Mouse (Mus musculus): ENCODE measurements around the gene Spag6l.
"Not testable (repeated sequence)": the region's sequence is repeated elsewhere in the genome, so short reads cannot be mapped to it uniquely, and the experiment has no call there.

Gene Spag6l

GRCm38 (mm10) chr16:16828757-16829615 is at the start of gene Spag6l:
Gene Spag6l (minus strand): TSS chr16:16829456.
- peak; percentile 77 for DNase-seq (ENCODE audit: low read depth)

DNA sequence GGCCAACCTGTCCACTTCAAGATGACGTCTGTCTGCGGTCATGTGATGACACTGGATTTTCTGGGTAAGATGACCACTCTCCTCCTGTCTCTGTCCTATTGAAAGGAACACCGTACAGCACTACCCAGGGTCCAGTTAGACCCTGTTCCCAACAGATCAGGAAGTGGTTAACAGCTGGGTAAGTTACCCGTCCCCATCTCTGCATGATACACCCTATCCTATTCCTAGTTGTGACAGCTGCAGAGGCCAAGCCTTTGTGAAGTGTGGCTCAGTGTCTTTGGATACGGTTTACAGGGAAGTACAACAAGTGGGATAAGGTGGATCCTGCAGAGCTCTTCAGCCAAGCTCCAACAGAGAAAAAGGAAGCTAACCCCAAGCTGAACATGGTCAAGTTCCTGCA is 49.8 kb upstream of the Spag6l start:
- no peak for DNase-seq (ENCODE audit: low read depth)

GRCm38 (mm10) chr16:16870617-16871331 is 41.5 kb upstream of the Spag6l start, which contains the start of the genes Top3b and Vpreb1:
Gene Top3b (plus strand): TSS chr16:16870736.
Gene Vpreb1 (minus strand): TSS chr16:16870843.
- peak; percentile 91 for DNase-seq (ENCODE audit: low read depth)

- no peak for DNase-seq (ENCODE audit: low read depth)
Measured at GRCm38 (mm10) chr16:16870241-16870616, 41.0 kb upstream of the Spag6l start.

- no peak for DNase-seq (ENCODE audit: low read depth)
Measured at GRCm38 (mm10) chr16:16865696-16866561, 36.7 kb upstream of the Spag6l start.

- peak; percentile 32 for DNase-seq (ENCODE audit: low read depth)
Measured at GRCm38 (mm10) chr16:16865217-16865616, 36.0 kb upstream of the Spag6l start.

DNA sequence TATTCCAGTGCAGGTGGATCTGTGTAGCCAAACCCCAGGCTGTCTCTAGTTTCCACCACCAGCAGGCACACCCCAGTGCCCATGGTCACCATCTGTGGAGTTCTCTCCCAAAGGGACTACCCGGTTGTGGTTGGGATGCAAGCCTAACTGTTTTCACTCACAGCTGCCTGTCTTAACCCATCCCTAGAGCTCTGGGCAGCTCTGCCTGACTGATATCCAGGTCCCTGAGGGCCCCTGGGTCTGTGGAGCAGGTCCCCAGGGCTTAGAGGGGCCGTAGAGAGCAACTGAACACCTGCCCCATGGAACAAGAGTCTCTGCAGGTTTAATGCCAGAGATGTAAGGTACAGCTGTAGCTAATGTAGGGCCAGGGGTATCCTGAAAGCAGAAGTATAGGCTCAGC is 34.7 kb upstream of the Spag6l start, which contains the start of gene Igll1:
Gene Igll1 (minus strand): TSS at position 8 of the 400 bp plus-strand sequence.
- no peak for DNase-seq (ENCODE audit: low read depth)

- DNase-seq (ENCODE audit: low read depth) = no peak
Measured at GRCm38 (mm10) chr16:16862288-16862687, 33.0 kb upstream of the Spag6l start.

DNA sequence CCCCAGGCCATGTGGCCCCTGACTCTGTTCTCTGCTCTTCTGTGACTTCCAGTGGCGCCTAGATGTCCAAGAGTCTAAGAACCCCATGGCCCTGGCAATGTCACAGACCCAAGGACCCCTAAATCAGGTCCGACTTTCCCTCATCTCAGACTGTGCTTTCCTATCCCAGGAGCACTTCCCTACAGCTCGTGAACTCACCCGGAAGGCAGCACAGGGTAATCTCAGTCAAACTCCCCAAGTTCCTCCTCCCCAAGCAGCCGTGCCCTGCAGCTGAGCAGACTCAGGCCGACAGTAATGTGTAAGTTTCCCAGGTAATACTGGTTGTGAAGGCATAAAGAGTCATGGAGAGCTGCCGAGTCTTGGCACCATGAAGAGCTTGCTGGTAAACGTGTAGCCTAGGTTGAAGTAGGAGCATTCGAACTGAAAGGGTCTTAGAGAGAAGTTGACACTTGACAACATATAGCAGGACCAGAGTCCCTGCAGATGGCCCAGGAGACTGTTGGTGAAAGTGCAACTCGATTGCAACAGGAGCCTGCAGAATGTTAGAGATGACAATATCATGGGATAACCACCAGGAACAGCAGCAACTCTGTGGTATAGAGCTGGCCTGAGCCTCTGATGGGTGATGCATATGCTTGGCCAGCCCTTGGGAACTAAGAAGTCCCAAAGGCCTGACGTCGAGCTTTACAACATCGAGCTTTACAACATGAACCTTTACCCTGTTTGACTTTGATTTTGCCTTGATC is 27.6 kb upstream of the Spag6l start:
- DNase-seq (ENCODE audit: low read depth) = no peak

DNA sequence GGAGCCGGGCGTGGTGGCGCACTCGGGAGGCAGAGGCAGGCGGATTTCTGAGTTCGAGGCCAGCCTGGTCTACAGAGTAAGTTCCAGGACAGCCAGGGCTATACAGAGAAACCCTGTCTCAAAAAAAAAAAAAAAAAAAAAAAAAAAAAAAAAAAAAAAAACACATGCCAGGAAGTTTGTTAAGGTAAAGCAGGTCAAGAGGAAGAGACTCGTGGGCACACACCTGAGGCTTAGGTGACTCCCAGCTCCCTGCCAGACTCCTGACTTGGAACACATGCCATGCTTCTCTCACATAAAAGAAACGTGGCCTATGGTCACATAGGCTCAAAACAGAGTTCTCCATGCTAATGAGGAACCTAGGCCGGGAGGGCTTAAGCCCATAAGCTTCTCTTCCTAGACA is 26.8 kb upstream of the Spag6l start:
- not testable (repeated sequence) for DNase-seq (ENCODE audit: low read depth)

DNA sequence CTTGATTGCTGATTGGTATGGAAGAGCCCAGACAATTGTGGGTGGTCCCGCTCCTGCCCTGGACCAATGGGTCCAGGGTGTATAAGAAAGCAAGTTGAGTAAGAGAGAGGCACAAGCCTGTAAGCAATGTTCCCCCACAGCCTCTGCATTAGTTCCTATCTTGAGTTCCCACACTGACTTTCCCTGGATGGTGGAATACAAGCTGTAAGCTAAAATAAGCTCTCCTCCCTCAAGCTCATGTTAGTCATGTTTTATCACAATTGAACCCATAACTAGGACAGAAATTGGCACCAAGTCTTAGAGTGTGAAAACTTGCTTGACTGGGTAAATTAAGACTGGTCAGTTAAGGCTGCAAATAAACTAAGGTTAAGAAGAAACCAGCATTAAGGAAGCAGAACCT is 26.3 kb upstream of the Spag6l start:
- no peak for DNase-seq (ENCODE audit: low read depth)

DNA sequence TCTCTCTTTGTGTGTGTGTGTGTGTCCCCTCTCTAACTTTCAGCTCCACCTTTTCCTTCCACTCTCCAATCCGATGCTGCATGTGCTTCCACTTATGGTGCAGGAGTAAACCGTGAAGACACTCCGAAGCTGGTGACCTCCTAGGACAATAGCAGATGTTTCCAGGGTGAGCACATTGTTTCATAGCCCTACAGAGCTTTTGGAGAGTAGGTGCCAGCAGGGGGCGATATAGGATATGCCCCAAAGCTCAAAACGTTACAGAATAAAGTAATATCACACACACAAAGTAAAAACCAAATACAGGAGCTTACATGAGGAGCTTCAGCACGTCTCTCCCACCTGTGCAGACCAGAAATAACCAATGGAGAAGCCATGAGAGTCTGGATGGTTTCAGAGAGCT is 25.6 kb upstream of the Spag6l start:
- DNase-seq (ENCODE audit: low read depth) = peak; percentile 75

DNA sequence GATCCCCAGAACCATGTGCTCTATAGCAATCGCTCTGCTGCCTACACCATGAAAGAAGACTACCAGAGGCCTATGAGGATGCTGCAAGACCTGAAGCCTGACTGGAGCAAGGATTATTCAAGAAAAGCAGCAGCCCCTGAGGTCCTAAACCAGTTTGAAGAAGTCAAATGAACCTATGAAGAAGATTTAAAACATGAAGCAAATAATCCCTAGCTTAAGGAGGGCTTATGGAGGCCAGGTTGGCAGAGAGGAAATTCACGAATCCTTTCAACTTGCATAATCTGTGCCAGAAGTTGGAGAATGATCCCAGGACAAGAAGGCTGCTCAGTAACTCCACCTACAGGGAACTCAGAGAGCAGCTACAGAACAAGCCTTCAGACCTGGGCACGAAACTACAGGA is 23.2 kb upstream of the Spag6l start:
- DNase-seq (ENCODE audit: low read depth) = no peak

GRCm38 (mm10) chr16:16849196-16849595 is 19.9 kb upstream of the Spag6l start:
- DNase-seq (ENCODE audit: low read depth) = no peak

DNA sequence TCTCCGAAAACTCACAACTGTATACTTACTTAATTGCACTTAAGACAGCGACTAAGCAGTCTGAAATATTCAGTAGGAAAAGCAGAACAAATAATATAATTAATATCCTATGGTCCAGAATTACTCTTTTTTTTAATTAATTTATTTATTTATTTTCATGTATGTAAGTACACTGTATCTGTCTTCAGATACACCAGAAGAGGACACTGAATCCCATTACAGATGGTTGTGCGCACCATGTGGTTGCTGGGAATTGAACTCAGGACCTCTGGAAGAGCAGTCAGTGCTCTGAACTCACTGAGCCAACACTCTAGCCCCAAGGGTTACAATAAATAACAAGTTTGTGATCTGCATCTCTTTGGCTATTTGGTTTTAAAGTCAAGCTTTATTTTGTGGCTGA is 415 bp upstream of the Spag6l start:
- no peak for DNase-seq (ENCODE audit: low read depth)

- DNase-seq (ENCODE audit: low read depth) = no peak
Measured at GRCm38 (mm10) chr16:16826223-16826622, 3.0 kb downstream of the Spag6l start.

DNA sequence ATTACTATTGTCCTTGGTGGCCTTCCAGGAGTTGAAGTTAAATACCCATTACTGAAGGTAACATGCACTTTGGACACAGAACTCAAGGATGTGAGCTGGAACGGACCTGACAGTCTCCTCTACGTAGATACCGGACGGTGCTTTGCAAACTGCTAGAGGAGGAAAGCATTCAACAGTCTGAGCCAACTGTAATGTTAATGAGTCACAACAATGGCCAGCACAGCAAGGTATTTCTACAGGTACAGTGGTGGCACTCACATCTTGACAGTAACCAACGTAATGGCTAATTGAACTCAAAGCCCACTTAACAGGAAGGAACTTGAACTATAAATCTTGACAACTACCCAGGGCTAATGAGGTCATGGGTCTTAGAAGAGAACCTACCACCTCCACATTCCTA is 3.8 kb downstream of the Spag6l start:
- DNase-seq (ENCODE audit: low read depth) = no peak

- DNase-seq (ENCODE audit: low read depth) = no peak
Measured at GRCm38 (mm10) chr16:16806325-16806724, 22.9 kb downstream of the Spag6l start.

All from c-Kit-positive CD71-negative TER-119-negative erythroid progenitor cells, embryonic 14.5 days (primary cell).